Mouse (Mus musculus) layer of hippocampus, adult 9-11 months (tissue): ENCODE results near the gene Arfip1.

Source experiments
- DNase-seq: peaks from one replicate; pipeline ENCODE4 v3.0.0; 2022

Gene Arfip1

GRCm38 (mm10) chr3:84482121-84482520 lies 100.3 kb downstream of the Arfip1 start:
- no peak for DNase-seq

- no peak for DNase-seq
These were observed 101.3 kb downstream of the Arfip1 start for GRCm38 (mm10) chr3:84481104-84481503.

- peak; percentile 8 for DNase-seq
These were observed 102.2 kb downstream of the Arfip1 start, which contains the start of gene Fhdc1 for GRCm38 (mm10) chr3:84480006-84480897. Gene Fhdc1 (minus strand): TSS chr3:84480429.

GRCm38 (mm10) chr3:84479293-84480005 lies 103.0 kb downstream of the Arfip1 start:
- DNase-seq = peak; percentile 22

- DNase-seq = no peak
These were observed 103.5 kb downstream of the Arfip1 start for GRCm38 (mm10) chr3:84478896-84479292.

GRCm38 (mm10) chr3:84478195-84478594 lies 104.2 kb downstream of the Arfip1 start:
- DNase-seq = no peak

GRCm38 (mm10) chr3:84477498-84477897 lies 104.9 kb downstream of the Arfip1 start:
- DNase-seq = no peak

GRCm38 (mm10) chr3:84474981-84475775 lies 107.2 kb downstream of the Arfip1 start:
- DNase-seq = no peak

GRCm38 (mm10) chr3:84474398-84474797 lies 108.0 kb downstream of the Arfip1 start:
- DNase-seq = no peak

GRCm38 (mm10) chr3:84472955-84473354 lies 109.5 kb downstream of the Arfip1 start:
- DNase-seq = no peak

GRCm38 (mm10) chr3:84472527-84472926 lies 109.9 kb downstream of the Arfip1 start:
- no peak for DNase-seq

- no peak for DNase-seq
These were observed 111.3 kb downstream of the Arfip1 start for GRCm38 (mm10) chr3:84471146-84471545.

GRCm38 (mm10) chr3:84468111-84468453 lies 114.3 kb downstream of the Arfip1 start:
- DNase-seq = no peak

GRCm38 (mm10) chr3:84467419-84468110 lies 114.9 kb downstream of the Arfip1 start:
- DNase-seq = no peak

GRCm38 (mm10) chr3:84465822-84466500 lies 116.5 kb downstream of the Arfip1 start:
- DNase-seq = no peak

- no peak for DNase-seq
These were observed 120.7 kb downstream of the Arfip1 start for GRCm38 (mm10) chr3:84461687-84462086.

- no peak for DNase-seq
These were observed 121.5 kb downstream of the Arfip1 start for GRCm38 (mm10) chr3:84460952-84461351.

GRCm38 (mm10) chr3:84460499-84460898 lies 121.9 kb downstream of the Arfip1 start:
- DNase-seq = no peak

- DNase-seq = no peak
These were observed 126.5 kb downstream of the Arfip1 start for GRCm38 (mm10) chr3:84455733-84456417.

GRCm38 (mm10) chr3:84450651-84451050 lies 131.8 kb downstream of the Arfip1 start:
- DNase-seq = no peak

GRCm38 (mm10) chr3:84449015-84449414 lies 133.4 kb downstream of the Arfip1 start:
- DNase-seq = no peak
